Mouse (Mus musculus): ENCODE measurements around the gene Gm49450.
"Not testable (repeated sequence)": the region's sequence is repeated elsewhere in the genome, so short reads cannot be mapped to it uniquely, and the experiment has no call there.

Gene Gm49450

GRCm38 (mm10) chr15:98924682-98925081, 28.7 kb downstream of the Gm49450 start:
- no peak for DNase-seq (ENCODE audit: low spot score in 2 of 2)

GRCm38 (mm10) chr15:98923031-98923537, 30.3 kb downstream of the Gm49450 start:
- DNase-seq (ENCODE audit: low spot score in 2 of 2), result no peak

GRCm38 (mm10) chr15:98922581-98922980, 30.8 kb downstream of the Gm49450 start:
- no peak for DNase-seq (ENCODE audit: low spot score in 2 of 2)

GRCm38 (mm10) chr15:98921510-98921909, 31.8 kb downstream of the Gm49450 start:
- no peak for DNase-seq (ENCODE audit: low spot score in 2 of 2)

DNA sequence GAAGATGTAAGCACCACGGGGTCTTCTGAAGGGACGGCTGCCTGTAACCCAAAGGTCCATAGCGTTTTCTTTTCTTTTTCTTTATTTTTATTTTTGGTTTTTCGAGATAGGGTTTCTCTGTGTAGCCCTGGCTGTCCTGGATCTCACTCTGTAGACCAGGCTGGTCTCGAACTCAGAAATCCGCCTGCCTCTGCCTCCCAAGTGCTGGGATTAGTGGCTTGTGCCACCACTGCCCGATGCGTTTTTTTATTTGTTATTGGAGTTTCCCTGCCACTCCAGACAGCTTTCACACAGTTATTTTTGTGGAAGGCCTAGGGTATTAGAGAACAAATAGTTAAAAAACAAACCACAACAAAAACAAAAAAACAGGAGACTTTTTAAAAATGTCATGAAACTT, 34.9 kb downstream of the Gm49450 start:
- not testable (repeated sequence) for DNase-seq (ENCODE audit: low spot score in 2 of 2)

GRCm38 (mm10) chr15:98917538-98918498, 35.5 kb downstream of the Gm49450 start, which contains the start of gene Lmbr1l:
TSS of gene Lmbr1l (minus strand) at chr15:98918231.
- peak; percentile 99 for DNase-seq (ENCODE audit: low spot score in 2 of 2)

- no peak for DNase-seq (ENCODE audit: low spot score in 2 of 2)
Measured at GRCm38 (mm10) chr15:98917091-98917490, 36.3 kb downstream of the Gm49450 start.

GRCm38 (mm10) chr15:98916016-98916415, 37.3 kb downstream of the Gm49450 start:
- no peak for DNase-seq (ENCODE audit: low spot score in 2 of 2)

- no peak for DNase-seq (ENCODE audit: low spot score in 2 of 2)
Measured at GRCm38 (mm10) chr15:98914903-98915302, 38.4 kb downstream of the Gm49450 start.

- peak; percentile 17 to 18 for DNase-seq (ENCODE audit: low spot score in 2 of 2)
Measured at GRCm38 (mm10) chr15:98904692-98905091, 48.7 kb downstream of the Gm49450 start.

- DNase-seq (ENCODE audit: low spot score in 2 of 2), result no peak
Measured at GRCm38 (mm10) chr15:98902600-98902999, 50.8 kb downstream of the Gm49450 start.

GRCm38 (mm10) chr15:98901530-98901929, 51.8 kb downstream of the Gm49450 start:
- no peak for DNase-seq (ENCODE audit: low spot score in 2 of 2)

DNA sequence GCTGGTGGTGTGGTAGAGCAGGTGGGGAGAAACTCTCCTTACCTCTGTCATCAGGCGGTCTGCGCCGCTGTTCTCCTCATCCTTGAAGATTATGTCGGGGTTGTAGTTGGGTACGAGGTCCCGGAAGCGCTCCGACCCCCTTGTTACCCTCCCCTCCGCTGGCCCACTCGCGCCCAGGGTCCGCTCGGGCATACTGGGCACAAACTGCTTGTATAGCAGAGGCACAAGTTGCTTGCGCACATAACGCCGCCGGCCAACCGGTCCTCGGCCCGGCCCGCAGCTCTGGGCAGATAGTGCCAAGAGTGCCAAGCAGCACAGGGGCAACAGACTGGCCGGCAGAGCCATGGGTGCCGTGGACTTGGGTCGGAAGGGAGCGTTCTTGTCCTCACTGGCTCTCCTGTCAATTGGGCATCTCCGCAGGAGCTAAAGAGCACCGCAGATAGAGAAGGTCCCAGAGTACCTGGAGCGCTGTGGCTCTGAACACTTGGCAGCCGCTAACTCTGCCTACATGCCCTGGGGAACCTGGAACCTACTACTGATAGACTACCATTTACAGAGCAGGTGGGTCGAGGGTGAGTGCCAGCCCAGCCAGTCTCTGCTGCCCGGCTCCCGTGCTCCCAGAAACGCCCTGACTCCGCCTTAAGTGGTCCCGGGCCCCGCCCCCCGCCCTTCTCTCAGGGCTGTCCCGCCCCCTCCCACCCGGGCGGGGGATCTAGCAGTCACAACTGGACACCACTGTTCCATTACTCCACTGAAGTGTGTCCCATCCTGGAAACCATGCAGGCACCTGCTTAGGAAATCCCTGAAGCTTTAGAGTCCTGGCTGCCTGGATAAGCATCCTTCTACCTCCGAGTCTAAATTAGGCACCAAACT, 55.2 kb downstream of the Gm49450 start, which contains the start of gene Dhh:
Dhh (minus strand) TSS at position 613 of the 873 bp plus-strand sequence.
- no peak for DNase-seq (ENCODE audit: low spot score in 2 of 2)

DNA sequence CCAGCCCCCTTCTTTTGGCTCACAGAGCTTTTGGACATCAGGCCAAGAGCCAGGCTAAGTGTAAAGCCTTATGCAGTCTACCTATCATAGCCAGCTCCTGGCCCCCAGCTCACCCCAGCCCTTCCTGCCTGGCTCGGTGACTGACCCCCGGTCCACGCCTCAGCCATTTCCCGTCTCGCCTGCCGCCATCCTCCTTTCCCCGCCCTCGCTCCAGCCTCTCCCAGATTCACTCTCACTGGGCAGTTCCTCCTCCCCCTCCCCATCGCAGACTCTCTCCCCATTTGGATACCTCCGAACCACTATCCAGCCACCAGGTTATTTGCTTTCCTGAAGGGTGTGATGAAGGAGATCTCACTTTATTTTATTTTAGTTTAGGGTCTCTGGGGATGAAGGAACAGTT, 55.9 kb downstream of the Gm49450 start:
- no peak for DNase-seq (ENCODE audit: low spot score in 2 of 2)

- peak in 1 of 2 experiments; percentile 11 for DNase-seq (ENCODE audit: low spot score in 2 of 2)
Measured at GRCm38 (mm10) chr15:98895635-98896589, 57.4 kb downstream of the Gm49450 start.

DNA sequence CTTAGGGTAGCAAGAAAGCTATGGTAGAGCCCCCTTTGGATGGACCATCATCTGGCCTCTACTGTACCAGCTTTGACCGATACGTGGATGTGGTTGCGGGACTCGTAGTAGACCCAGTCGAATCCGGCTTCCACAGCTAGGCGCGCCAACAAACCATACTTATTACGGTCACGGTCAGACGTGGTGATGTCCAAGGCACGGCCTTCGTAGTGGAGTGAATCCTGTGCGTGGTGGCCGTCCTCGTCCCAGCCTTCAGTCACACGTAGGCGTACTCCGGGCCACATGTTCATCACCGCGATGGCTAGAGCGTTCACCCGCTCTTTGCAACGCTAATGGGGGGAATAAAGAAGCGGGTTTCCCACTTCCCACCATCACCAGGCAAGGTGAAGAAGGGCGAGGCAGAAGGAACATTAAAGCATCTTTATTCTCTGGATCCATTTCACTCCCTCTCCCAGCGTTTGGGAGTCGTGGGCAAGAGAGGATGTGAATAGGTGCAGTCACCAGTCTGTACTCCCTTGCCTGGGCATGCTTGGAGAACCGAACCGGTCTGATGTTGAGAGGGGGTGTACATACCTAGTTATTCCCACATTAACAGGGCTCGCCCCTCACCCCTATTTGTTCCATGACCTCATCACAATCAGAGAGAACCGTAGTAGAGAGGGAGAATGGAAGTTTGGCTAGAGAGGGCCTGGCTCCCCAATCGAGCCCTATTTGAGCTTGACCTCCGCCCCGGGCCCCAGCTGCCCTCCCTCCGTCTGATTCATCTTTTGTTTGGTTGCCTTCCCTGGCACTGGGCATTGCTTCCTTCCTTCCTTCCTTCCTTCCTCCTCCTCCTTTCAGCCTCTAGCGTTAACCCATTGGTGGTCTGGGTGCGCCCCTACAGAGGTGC, 58.4 kb downstream of the Gm49450 start:
- peak in 1 of 2 experiments; percentile 14 for DNase-seq (ENCODE audit: low spot score in 2 of 2)

DNA sequence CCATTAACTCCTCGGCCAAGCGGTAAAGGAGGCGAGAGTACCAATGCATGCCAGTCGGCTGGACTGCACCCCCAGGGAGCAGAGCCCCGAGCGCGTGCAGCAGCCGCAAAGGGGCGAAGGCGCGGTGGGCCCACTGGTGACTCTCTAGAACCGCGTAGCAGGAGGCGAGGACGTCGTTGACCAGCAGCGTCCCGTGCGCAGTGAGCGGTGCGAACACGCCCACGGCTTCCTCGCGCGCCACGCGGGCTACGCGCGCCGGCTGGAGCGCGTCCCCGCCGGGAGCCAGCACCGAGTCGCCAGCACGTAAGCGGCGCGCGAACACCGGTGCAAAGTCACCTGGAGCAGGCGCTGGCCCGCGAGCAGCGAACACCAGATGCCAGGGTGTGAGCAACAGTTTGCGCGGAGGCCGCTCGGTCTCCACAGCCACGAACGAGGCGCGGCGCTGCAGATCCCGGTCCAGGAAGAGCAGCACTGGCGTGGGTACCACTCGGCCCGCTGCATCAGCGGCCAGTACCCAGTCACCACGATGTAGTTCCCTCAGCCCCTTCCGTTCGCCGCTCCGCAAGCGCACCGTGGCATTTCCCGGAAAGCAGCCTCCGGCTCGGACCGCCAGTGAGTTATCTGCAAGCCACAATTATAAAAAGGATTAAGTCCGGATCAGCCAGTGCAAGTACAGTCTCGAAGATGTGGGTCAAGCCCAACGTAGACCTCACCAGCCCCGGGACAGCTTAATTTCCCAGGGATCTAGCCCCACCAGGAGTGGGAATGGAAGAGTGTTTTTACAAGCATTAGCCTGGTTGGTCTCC, 59.2 kb downstream of the Gm49450 start, which contains the start of gene Rhebl1:
Rhebl1 (minus strand) TSS at position 601 of the 806 bp plus-strand sequence.
- DNase-seq (ENCODE audit: low spot score in 2 of 2), result peak; percentile 41 to 45

- DNase-seq (ENCODE audit: low spot score in 2 of 2), result no peak
Measured at GRCm38 (mm10) chr15:98893036-98893435, 60.3 kb downstream of the Gm49450 start.

All from right cerebral cortex, adult 2 months (tissue).